Mouse (Mus musculus) intestine, postnatal 0 days (tissue): ENCODE data around the gene Nxph4. TPM values are rescaled to one million over a fixed set of nuclear protein-coding genes. Genes with fewer than 3 reads are reported as not detected.

ENCODE experiments used
- ATAC-seq: fragments of 200-750 bp; cut with Nextera tagmentation; 2 replicates; pipeline ENCODE4 v1.8.0; 2017; ENCODE audit warnings: mild to moderate bottlenecking, moderate TSS enrichment, moderate library complexity
- H3K27ac ChIP-seq: fragments of 300-500 bp; sonication (generic); 2 replicates; pipeline ENCODE4 v1.5.1; 2014; ENCODE audit warnings: mild to moderate bottlenecking, low read depth, low read length, moderate library complexity
- H3K27me3 ChIP-seq: fragments of 300-500 bp; sonication (generic); replicated peaks from 2 replicates; pipeline ENCODE4 v1.6.1; 2014; ENCODE audit warnings: low read length, mixed read lengths; ENCODE audit not compliant: control insufficient read depth, insufficient read depth
- H3K36me3 ChIP-seq: fragments of 300-500 bp; sonication (generic); 2 replicates; pipeline ENCODE4 v1.6.1; 2014; ENCODE audit warnings: mild to moderate bottlenecking, moderate library complexity; ENCODE audit not compliant: control insufficient read depth, insufficient read depth
- H3K4me1 ChIP-seq: fragments of 300-500 bp; sonication (generic); replicated peaks from 2 replicates; pipeline ENCODE4 v1.6.1; 2014; ENCODE audit warnings: antibody characterized with exemption, low read length, mixed read lengths; ENCODE audit not compliant: control insufficient read depth, insufficient read depth
- H3K4me2 ChIP-seq: fragments of 300-500 bp; sonication (generic); replicated peaks from 2 replicates; pipeline ENCODE4 v1.6.1; 2014; ENCODE audit warnings: low read depth, mild to moderate bottlenecking, moderate library complexity
- H3K4me3 ChIP-seq: fragments of 300-500 bp; sonication (generic); 2 replicates; pipeline ENCODE4 v1.5.1; 2014; ENCODE audit warnings: low read depth, low read length
- H3K9ac ChIP-seq: fragments of 300-500 bp; sonication (generic); 2 replicates; pipeline ENCODE4 v1.6.1; 2014; ENCODE audit warnings: mild to moderate bottlenecking, low read depth, low read length
- H3K9me3 ChIP-seq: fragments of 300-500 bp; sonication (generic); 2 replicates; pipeline ENCODE4 v1.6.1; 2016; ENCODE audit warnings: mixed run types; ENCODE audit not compliant: control insufficient read depth
- CTCF ChIP-seq: sonication (generic); IDR thresholded peaks from 2 replicates; pipeline ENCODE4 v1.5.1; 2016; ENCODE audit warnings: low read depth, mild to moderate bottlenecking, control low read depth, antibody characterized with exemption, moderate library complexity
- WGBS: fragments of 180-500 bp; shearing (Covaris S2); extraction: QIAGEN DNeasy Blood & Tissue Kit; methylation state at CpG from one replicate; pipeline ENCODE4 v1.1.7; 2014; 5-methylcytosine and 5-hydroxymethylcytosine counted together
- polyA plus RNA-seq: library from polyadenylated mRNA; unstranded; fragments of >200 nt; fragmentation: Nextera tagmentation; extraction: Ambion mirVana; gene quantifications from 2 replicates; pipeline ENCODE4 v1.2.1, GENCODE M21; 2015

Nxph4 gene
- polyA plus RNA-seq, 1 experiment from 2014 or later, result 2.9 TPM

- Histone ChIP-seq H3K9ac (no peak overlapping the region), H3K9me3 (no peaks in the 10 kb centered on the region), H3K36me3 (peaks cover 46% of the 10 kb centered on the region), H3K27me3 (no peaks in the 10 kb centered on the region), H3K27ac (no peak overlapping the region), H3K4me1 (no peaks in the 10 kb centered on the region), H3K4me2 (no peak overlapping the region), H3K4me3 (no peak overlapping the region)
- 79% methylated on average over 3 of the region's 3 CpGs for WGBS
- no peak for TF ChIP-seq CTCF
- no peak for ATAC-seq
Observed at GRCm38 (mm10) chr10:127476541-127476940, 57.8 kb downstream of the Nxph4 start.

Other genes starting within 250 kb of the Nxph4 start
- 8.7 and 12.8 TPM in 2 replicates for gene Mbd6, start 245.5 kb downstream of the Nxph4 start, polyA plus RNA-seq
- 47.2 and 50.7 TPM in 2 replicates for gene Mars, start 222.8 kb downstream of the Nxph4 start, polyA plus RNA-seq
- gene Arhgap9, start 212.6 kb downstream of the Nxph4 start, polyA plus RNA-seq, result 9.5 and 12.0 TPM in 2 replicates
- 2.0 TPM in 2 replicates for gene Gli1, start 192.6 kb downstream of the Nxph4 start, polyA plus RNA-seq
- gene Inhbe, start 180.1 kb downstream of the Nxph4 start, polyA plus RNA-seq, result 0.04 TPM in 1 of 2 replicates, not detected in the other
- gene Inhbc, start 164.1 kb downstream of the Nxph4 start, polyA plus RNA-seq, result not detected in 2 replicates
- gene R3hdm2, start 154.2 kb downstream of the Nxph4 start, polyA plus RNA-seq, result 19.4 and 21.8 TPM in 2 replicates
- 0.17 TPM in 1 of 2 replicates, not detected in the other for gene Stac3, start 32.9 kb downstream of the Nxph4 start, polyA plus RNA-seq
- gene Ndufa4l2, start 19.6 kb downstream of the Nxph4 start, polyA plus RNA-seq, result 19.9 and 21.9 TPM in 2 replicates
- gene Shmt2, start 12.1 kb downstream of the Nxph4 start, polyA plus RNA-seq, result 26.2 and 26.7 TPM in 2 replicates
- 28.9 and 33.4 TPM in 2 replicates for gene Lrp1, start 86.6 kb upstream of the Nxph4 start, polyA plus RNA-seq
- gene Stat6, start 108.4 kb upstream of the Nxph4 start, polyA plus RNA-seq, result 27.1 and 29.2 TPM in 2 replicates
- 2.9 and 3.2 TPM in 2 replicates for gene Nemp1, start 132.3 kb upstream of the Nxph4 start, polyA plus RNA-seq
- gene Nab2, start 134.0 kb upstream of the Nxph4 start, polyA plus RNA-seq, result 3.9 and 4.2 TPM in 2 replicates
- 73.8 and 80.3 TPM in 2 replicates for gene Myo1a, start 170.6 kb upstream of the Nxph4 start, polyA plus RNA-seq
- gene Tac2, start 189.9 kb upstream of the Nxph4 start, polyA plus RNA-seq, result not detected in 2 replicates
- 1.3 and 1.6 TPM in 2 replicates for gene Zbtb39, start 205.0 kb upstream of the Nxph4 start, polyA plus RNA-seq
- gene Gpr182, start 217.2 kb upstream of the Nxph4 start, polyA plus RNA-seq, result 0.81 and 1.2 TPM in 2 replicates
- 0.10 and 0.12 TPM in 2 replicates for gene Rdh1, start 225.2 kb upstream of the Nxph4 start, polyA plus RNA-seq
- 0.10 and 0.43 TPM in 2 replicates for gene Rdh16f1, start 225.2 kb upstream of the Nxph4 start, polyA plus RNA-seq
- gene Rdh9, start 241.8 kb upstream of the Nxph4 start, polyA plus RNA-seq, result 2.2 and 2.3 TPM in 2 replicates